13 mouse cellular contexts compared by ENCODE assay signal in the genomic region with DNA sequence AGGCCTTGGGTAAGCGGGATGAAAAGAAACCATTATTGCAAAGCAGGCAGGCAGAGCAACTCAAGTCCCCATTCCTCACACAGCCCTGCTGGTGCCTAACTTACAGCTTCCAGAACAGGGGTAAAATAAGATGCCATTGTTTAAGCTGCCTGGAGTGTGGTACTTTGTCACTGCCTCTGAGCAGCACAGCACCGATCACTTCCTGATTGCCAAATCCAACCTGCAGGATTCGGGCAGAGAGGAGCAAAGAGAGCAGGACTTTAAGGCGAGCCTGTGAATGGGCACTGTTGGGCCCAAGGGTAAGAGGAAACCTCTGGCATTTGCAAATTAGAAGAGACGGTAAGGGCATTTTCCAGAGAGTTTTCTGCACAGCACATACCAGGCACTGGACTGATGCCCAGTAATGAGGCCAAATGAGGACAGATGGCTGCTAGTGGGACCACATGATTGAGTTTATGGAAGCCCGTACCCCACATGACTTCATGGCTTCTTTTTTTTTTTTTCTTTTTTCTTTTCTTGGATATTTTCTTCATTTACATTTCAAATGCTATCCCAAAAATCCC. TPM values are rescaled to one million over a fixed set of nuclear protein-coding genes. Genes with fewer than 3 reads are reported as not detected.
A peak's percentile ranks its signal among the peaks of the same experiment; 100 is the strongest.
DNase-seq lines count a peak whose midpoint lies in the region; ATAC-seq lines count a peak whose summit lies in the region.
"Had no signal": no experiment of that assay in that cellular context is flagged by ENCODE, and none has a peak within 500 bp of the region (broad histone marks: within the 10 kb centered on the region; RNA-seq: fewer than 3 reads in every experiment).

No protein-coding gene starts in this region.

- 55% methylated on average over 6 of the region's 6 CpGs for WGBS in hindbrain, embryonic 16.5 days
- 83% methylated on average over 6 of the region's 6 CpGs for WGBS in hindbrain, embryonic 11.5 days
- 75% methylated on average over 6 of the region's 6 CpGs for WGBS in midbrain, embryonic 14.5 days
- WGBS in midbrain, embryonic 15.5 days: 69% methylated on average over 6 of the region's 6 CpGs

- H3K9ac ChIP-seq in hindbrain, embryonic 16.5 days (ENCODE audit: low read depth, low read length): no peak overlapping the region
- H3K9ac ChIP-seq in hindbrain, embryonic 11.5 days (ENCODE audit: low read depth, low read length): no peak overlapping the region
- H3K9ac ChIP-seq in midbrain, embryonic 14.5 days (replicated peaks; ENCODE audit: low read length): no peak overlapping the region
- no peak overlapping the region for H3K9ac ChIP-seq in midbrain, embryonic 15.5 days
- H3K9ac ChIP-seq: hindbrain, embryonic 12.5 days had no signal

- H3K4me2 ChIP-seq in hindbrain, embryonic 16.5 days (ENCODE audit: low read length): no peak overlapping the region
- H3K4me2 ChIP-seq in hindbrain, embryonic 11.5 days (replicated peaks; ENCODE audit: low read depth, low read length): no peak overlapping the region
- no peak overlapping the region for H3K4me2 ChIP-seq in midbrain, embryonic 14.5 days (ENCODE audit: low read length)
- no peak overlapping the region for H3K4me2 ChIP-seq in midbrain, embryonic 15.5 days
- H3K4me2 ChIP-seq: hindbrain, embryonic 12.5 days had no signal

- H3K36me3 ChIP-seq in hindbrain, embryonic 16.5 days (ENCODE audit: control insufficient read depth, insufficient read depth, low read length): no peaks in the 10 kb centered on the region
- no peaks in the 10 kb centered on the region for H3K36me3 ChIP-seq in hindbrain, embryonic 11.5 days (ENCODE audit: control insufficient read depth, insufficient read depth, low read length)
- H3K36me3 ChIP-seq in midbrain, embryonic 14.5 days (ENCODE audit: control insufficient read depth, insufficient read depth, low read length): no peaks in the 10 kb centered on the region
- H3K36me3 ChIP-seq in midbrain, embryonic 15.5 days (replicated peaks): no peaks in the 10 kb centered on the region
- H3K36me3 ChIP-seq: hindbrain, embryonic 12.5 days had no signal

- no peaks in the 10 kb centered on the region for H3K9me3 ChIP-seq in hindbrain, embryonic 16.5 days (ENCODE audit: control insufficient read depth, low read length)
- H3K9me3 ChIP-seq in hindbrain, embryonic 11.5 days (ENCODE audit: control insufficient read depth, low read length): no peaks in the 10 kb centered on the region
- H3K9me3 ChIP-seq in midbrain, embryonic 14.5 days (ENCODE audit: control insufficient read depth, low read length): no peaks in the 10 kb centered on the region
- no peaks in the 10 kb centered on the region for H3K9me3 ChIP-seq in midbrain, embryonic 15.5 days
- H3K9me3 ChIP-seq: hindbrain, embryonic 12.5 days; megakaryocyte, embryonic 14.5 days had no signal

- no peak overlapping the region for H3K4me3 ChIP-seq in hindbrain, embryonic 16.5 days (ENCODE audit: low read length)
- no peak overlapping the region for H3K4me3 ChIP-seq in hindbrain, embryonic 11.5 days (ENCODE audit: low read depth, low read length)
- H3K4me3 ChIP-seq in midbrain, embryonic 14.5 days (replicated peaks; ENCODE audit: low read depth, low read length): no peak overlapping the region
- H3K4me3 ChIP-seq in midbrain, embryonic 15.5 days: no peak overlapping the region
- H3K4me3 ChIP-seq: hindbrain, embryonic 12.5 days; megakaryocyte, embryonic 14.5 days had no signal

- peaks cover 2% of the 10 kb centered on the region; the same call in 1 of the 2 replicates for H3K4me1 ChIP-seq in hindbrain, embryonic 16.5 days (ENCODE audit: control insufficient read depth, insufficient read depth, low read depth, low read length)
- H3K4me1 ChIP-seq in hindbrain, embryonic 11.5 days (replicated peaks; ENCODE audit: control insufficient read depth, insufficient read depth, low read length): no peaks in the 10 kb centered on the region
- peaks cover 12% of the 10 kb centered on the region for H3K4me1 ChIP-seq in midbrain, embryonic 14.5 days (ENCODE audit: control insufficient read depth, insufficient read depth, low read length)
- H3K4me1 ChIP-seq in midbrain, embryonic 15.5 days: peaks cover 10% of the 10 kb centered on the region

- DNase-seq in adrenal gland, postnatal 14 days: peak; percentile 12
- DNase-seq in adrenal gland, adult 18-20 months (ENCODE audit: low spot score in 2 of 2): no peak
- DNase-seq in hindbrain, embryonic 11.5 days (ENCODE audit: low spot score): no peak
- DNase-seq in midbrain, embryonic 14.5 days: peak; percentile 20
- DNase-seq in cerebellum, postnatal 25 days: peak; percentile 69 to 81
- DNase-seq in spleen, postnatal 36 days (ENCODE audit: low spot score in 2 of 2): no peak
- DNase-seq: embryo, embryonic 11 days; lung, adult 2 months; thymus, postnatal 14 days had no signal

- no peak overlapping the region for H3K27ac ChIP-seq in hindbrain, embryonic 16.5 days (ENCODE audit: low read depth, low read length)
- H3K27ac ChIP-seq in hindbrain, embryonic 11.5 days (ENCODE audit: low read depth, low read length): no peak overlapping the region
- no peak overlapping the region for H3K27ac ChIP-seq in midbrain, embryonic 14.5 days (replicated peaks; ENCODE audit: low read depth, low read length)
- H3K27ac ChIP-seq in midbrain, embryonic 15.5 days: no peak overlapping the region
- H3K27ac ChIP-seq: hindbrain, embryonic 12.5 days had no signal

- peak; percentile 52 for ATAC-seq in hindbrain, embryonic 16.5 days
- ATAC-seq in hindbrain, embryonic 11.5 days (ENCODE audit: low FRiP score): no peak
- ATAC-seq in midbrain, embryonic 14.5 days (ENCODE audit: low FRiP score, low TSS enrichment): no peak
- no peak for ATAC-seq in midbrain, embryonic 15.5 days (replicated peaks)

- H3K27me3 ChIP-seq in hindbrain, embryonic 16.5 days (replicated peaks; ENCODE audit: control insufficient read depth, insufficient read depth, low read length): no peaks in the 10 kb centered on the region
- no peaks in the 10 kb centered on the region for H3K27me3 ChIP-seq in hindbrain, embryonic 11.5 days (ENCODE audit: control insufficient read depth, insufficient read depth, low read length)
- no peaks in the 10 kb centered on the region for H3K27me3 ChIP-seq in midbrain, embryonic 14.5 days (ENCODE audit: control insufficient read depth, insufficient read depth, low read length)
- H3K27me3 ChIP-seq in midbrain, embryonic 15.5 days (replicated peaks): no peaks in the 10 kb centered on the region
- H3K27me3 ChIP-seq: hindbrain, embryonic 12.5 days had no signal

RNA-seq across cellular contexts. Expression of gene Tent4a, which starts 23.8 kb away (rescaled TPM):
- 21.1 and 21.6 TPM in 2 replicates for total RNA-seq in adrenal gland, postnatal 14 days (2021)
- total RNA-seq in adrenal gland, adult 18-20 months (2021): 10 to 100 TPM; 17.5 to 20.9 TPM
- polyA plus RNA-seq in hindbrain, embryonic 16.5 days (2015; fragmentation: Nextera tagmentation; extraction: Ambion mirVana): 5.7 and 6.4 TPM in 2 replicates
- polyA plus RNA-seq in hindbrain, embryonic 11.5 days (2014; fragmentation: Nextera tagmentation; extraction: Ambion mirVana): 8.4 and 8.8 TPM in 2 replicates
- 11.5 TPM in 2 replicates for polyA plus RNA-seq in midbrain, embryonic 14.5 days (2014; fragmentation: Nextera tagmentation; extraction: Ambion mirVana)
- polyA plus RNA-seq in midbrain, embryonic 15.5 days (2015; fragmentation: Nextera tagmentation; extraction: Ambion mirVana): 7.2 and 7.6 TPM in 2 replicates

RNA-seq across cellular contexts. Expression of gene Nsun2, which starts 24.6 kb away (rescaled TPM):
- total RNA-seq in adrenal gland, postnatal 14 days (2021): 87.3 and 89.0 TPM in 2 replicates
- total RNA-seq in adrenal gland, adult 18-20 months (2021): 10 to 100 TPM; 77.3 to 85.7 TPM
- polyA plus RNA-seq in hindbrain, embryonic 16.5 days (2015; fragmentation: Nextera tagmentation; extraction: Ambion mirVana): 73.8 and 77.7 TPM in 2 replicates
- 114 and 134 TPM in 2 replicates for polyA plus RNA-seq in hindbrain, embryonic 11.5 days (2014; fragmentation: Nextera tagmentation; extraction: Ambion mirVana)
- 57.3 and 82.8 TPM in 2 replicates for polyA plus RNA-seq in midbrain, embryonic 14.5 days (2014; fragmentation: Nextera tagmentation; extraction: Ambion mirVana)
- polyA plus RNA-seq in midbrain, embryonic 15.5 days (2015; fragmentation: Nextera tagmentation; extraction: Ambion mirVana): 72.0 and 73.1 TPM in 2 replicates

RNA-seq across cellular contexts. Expression of gene Srd5a1, which starts 53.1 kb away (rescaled TPM):
- total RNA-seq in adrenal gland, postnatal 14 days (2021): 16.7 and 18.2 TPM in 2 replicates
- total RNA-seq in adrenal gland, adult 18-20 months (2021): 10 to 100 TPM in 1 of 2 experiments, 1 to 10 TPM in 1; 3.2 to 12.1 TPM
- polyA plus RNA-seq in hindbrain, embryonic 16.5 days (2015; fragmentation: Nextera tagmentation; extraction: Ambion mirVana): 29.2 and 39.2 TPM in 2 replicates
- 21.5 TPM in 2 replicates for polyA plus RNA-seq in hindbrain, embryonic 11.5 days (2014; fragmentation: Nextera tagmentation; extraction: Ambion mirVana)
- polyA plus RNA-seq in midbrain, embryonic 14.5 days (2014; fragmentation: Nextera tagmentation; extraction: Ambion mirVana): 21.8 and 25.5 TPM in 2 replicates
- polyA plus RNA-seq in midbrain, embryonic 15.5 days (2015; fragmentation: Nextera tagmentation; extraction: Ambion mirVana): 30.0 and 30.6 TPM in 2 replicates

Comparison
In these comparisons a context has a peak if more than half of its experiments do, and no peak if none do; other contexts are left out.
1. DNase-seq: peak in adrenal gland, postnatal 14 days (single experiment), midbrain, embryonic 14.5 days (single experiment) and cerebellum, postnatal 25 days (2 of 2); none in adrenal gland, adult 18-20 months (0 of 2), hindbrain, embryonic 11.5 days (single experiment) and spleen, postnatal 36 days (0 of 2).